Mouse (Mus musculus): ENCODE measurements around the gene Cfap45.

DNA sequence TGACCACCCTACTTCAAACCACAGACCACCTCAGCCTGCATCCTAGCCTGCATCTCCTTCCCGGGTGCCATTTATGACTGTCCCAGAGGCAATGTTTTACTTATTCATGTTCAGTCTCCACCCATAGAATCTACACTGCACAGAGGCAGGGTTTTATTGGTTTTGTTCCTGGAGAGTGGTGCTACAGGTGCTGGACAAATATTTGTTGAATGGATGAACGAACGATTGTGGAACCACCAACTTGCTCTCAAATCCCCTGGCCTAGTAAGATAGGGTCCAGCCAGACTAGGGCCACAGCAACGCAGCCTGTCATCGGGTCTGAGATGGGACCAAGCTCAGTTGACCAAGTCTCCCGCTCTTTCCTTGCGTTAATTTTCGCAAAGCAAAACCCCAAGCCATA, 10.6 kb upstream of the Cfap45 start:
- TF ChIP-seq CTCF (IDR thresholded peaks at IDR 0.05; ENCODE audit: control insufficient read depth, insufficient read depth, insufficient read length) (no peak), USF1 (IDR thresholded peaks at IDR 0.05; ENCODE audit: low read depth) (no peak), MAX (IDR thresholded peaks at IDR 0.05) (no peak), CEBPB (IDR thresholded peaks at IDR 0.05; ENCODE audit: low read depth) (no peak), MYOD1 (IDR thresholded peaks at IDR 0.05; ENCODE audit: control insufficient read depth, insufficient read length, low read depth) (no peak), FOSL1 (IDR thresholded peaks at IDR 0.05; ENCODE audit: insufficient read depth, low read length, poor library complexity, severe bottlenecking) (no peak)

All from C2C12 (cell line).